Mouse (Mus musculus): ENCODE data around the gene Trappc6b. TPM values are rescaled to one million over a fixed set of nuclear protein-coding genes. Genes with fewer than 3 reads are reported as not detected.

The Trappc6b gene
- 10 to 100 TPM; 64.8 to 67.3 TPM for total RNA-seq (2021)

DNA sequence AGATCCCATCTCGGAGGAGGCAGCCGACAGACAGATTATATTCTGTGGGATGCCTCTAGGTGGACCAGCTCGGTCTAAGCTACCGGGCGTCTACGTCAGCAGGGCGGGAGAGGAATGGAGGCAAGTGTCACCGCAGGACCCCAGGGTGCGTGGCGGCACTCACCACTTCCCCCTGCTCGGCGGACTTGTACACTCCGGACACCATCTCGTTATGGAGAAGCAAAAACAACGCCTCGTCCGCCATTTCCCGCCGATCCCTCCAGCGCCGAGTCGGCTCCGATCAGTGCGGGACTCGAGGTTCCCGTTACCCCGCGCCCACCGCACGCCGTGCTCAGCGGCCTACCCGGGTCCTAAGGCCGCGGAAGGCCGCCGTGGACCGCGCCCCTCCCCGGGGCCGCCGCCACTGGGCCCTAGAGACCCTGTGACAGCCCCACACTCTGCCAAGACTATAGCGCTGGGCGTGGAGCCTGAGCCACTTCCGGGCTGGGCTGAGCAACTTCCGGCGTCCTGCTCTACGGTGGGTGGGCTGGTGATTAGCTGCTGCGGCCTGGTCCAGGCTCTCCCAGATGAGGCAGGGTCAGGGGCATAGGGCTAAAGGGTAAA is at the start of gene Trappc6b:
TSS of gene Trappc6b (minus strand) at position 480 of the 603 bp plus-strand sequence.
- intact Hi-C loops (cut with DNase I): loop anchor here (2.0 kb wide), 1 partner anchor 70 kb away; no protein-coding TSS in a partner anchor
- peak; percentile 75 for DNase-seq (ENCODE audit: low spot score)

DNA sequence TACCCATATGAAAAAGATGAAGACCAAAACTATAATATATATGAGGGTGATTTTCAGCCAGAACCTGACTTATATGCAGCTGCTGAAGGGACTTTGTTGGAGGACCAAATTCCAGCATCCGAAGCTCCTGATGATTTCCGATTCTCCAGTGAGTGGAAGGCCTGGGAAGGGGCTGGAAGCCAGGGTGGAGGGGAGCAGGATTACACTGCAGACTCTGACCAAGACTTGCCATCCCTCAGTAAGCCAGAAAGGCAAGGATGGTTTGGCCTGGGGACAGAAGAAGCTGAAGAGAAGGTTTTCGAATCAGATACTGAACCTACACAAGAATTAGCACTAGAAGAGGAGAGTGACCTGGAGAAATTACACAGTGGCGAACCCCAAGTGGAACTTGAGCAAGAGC is 46.7 kb upstream of the Trappc6b start:
- DNase-seq (ENCODE audit: low spot score): no peak
- intact Hi-C loops (cut with DNase I): no loop called here

DNA sequence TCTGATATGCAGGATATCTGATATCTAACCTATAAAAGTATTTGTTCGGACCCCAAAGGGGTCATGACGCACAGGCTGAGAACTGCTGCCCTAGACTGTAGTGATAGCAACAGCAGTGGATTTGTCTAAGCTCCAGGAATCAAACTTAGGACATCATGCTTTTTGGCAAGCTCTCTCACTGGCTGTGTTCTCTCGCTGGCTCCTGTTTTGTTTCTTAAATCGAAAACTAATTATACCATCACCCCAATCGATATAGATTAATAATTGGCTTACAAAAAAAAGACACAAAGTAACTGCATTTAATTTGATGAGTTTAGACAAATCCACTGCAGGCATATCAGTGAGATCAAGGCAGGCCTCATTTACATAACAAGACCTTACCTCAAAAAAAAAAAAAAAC is 45.2 kb upstream of the Trappc6b start:
- intact Hi-C loops (cut with DNase I): no loop called here
- no peak for DNase-seq (ENCODE audit: low spot score)

DNA sequence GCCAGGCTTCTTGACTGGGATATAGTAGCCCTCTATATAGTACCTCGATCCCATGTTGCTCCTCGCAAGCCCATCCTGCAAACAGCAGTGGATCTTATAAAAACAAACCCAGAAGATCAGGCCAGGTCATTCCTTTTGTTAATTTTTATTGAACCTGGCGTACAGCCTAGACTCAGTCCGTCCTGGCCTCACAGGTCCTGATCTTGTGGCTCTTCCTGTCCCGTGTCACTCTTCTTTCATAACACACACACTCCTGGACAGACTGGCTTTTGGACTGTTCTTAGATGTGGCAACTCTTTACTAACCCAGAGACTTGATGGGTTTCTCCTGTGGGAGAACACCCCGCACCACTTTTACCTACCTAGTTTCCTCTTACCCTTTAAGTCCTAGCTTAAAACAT is 44.6 kb upstream of the Trappc6b start:
- intact Hi-C loops (cut with DNase I): no loop called here
- no peak for DNase-seq (ENCODE audit: low spot score)

DNA sequence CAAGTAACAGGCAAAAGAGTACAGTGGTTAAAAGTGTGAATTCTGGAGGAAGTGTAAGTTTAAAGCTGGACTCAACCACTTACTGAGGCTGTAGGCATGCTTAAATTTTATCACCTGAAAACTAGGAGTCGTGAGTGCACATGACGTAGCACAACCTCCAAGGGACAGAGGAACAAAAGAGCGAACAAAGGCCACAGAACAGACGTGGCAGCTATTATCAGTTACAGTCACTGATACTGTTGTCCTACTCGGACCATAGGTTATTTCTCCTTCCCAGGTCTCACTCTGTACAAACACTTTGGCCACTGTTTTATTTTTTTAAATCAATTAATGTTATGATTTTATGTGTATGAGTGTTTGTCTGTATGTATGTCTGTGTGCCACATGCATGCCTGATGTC is 43.5 kb upstream of the Trappc6b start:
- no peak for DNase-seq (ENCODE audit: low spot score)
- intact Hi-C loops (cut with DNase I): no loop called here

DNA sequence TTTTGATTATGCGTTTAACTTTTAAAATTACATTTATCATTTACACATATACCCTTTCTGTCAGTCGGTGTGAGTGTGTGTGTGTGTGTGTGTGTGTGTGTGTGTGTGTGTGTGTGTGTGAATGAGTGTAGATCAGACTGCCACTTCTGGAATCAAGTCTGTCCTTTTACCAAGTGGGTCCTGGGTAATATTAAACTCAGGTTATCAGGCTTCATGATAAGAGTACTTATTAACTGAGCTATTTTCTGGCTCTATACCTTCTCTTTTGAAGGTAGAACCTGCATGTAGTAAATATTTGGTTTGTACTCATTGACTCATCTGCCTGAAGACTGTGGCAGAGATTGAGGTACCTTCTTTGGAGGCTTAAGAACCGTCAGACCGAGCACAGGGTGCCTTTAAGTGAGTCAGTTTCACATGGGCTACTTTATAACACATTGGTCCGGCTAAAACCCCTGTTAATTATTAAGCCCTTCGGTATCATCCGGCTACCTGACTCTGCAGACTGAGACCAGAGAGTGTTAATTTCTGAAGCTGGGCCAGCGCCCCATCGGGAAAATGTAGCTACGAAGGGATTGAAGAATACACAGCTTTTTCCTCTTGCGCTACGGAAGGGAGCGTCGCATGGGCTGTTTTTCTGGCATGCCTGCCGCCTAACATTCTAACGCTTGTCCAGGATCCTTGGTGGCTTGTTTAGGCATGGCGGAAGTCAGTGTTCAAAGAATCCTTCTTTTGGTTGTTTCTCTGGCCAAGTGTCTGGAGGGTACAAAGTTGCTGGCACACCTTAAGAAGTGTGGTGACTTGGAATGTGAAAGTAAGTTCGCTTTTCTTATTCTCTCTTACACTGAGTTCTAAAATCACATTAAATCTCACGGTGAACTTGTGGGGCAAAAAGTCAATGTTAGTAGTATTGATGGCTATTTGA is 34.1 kb upstream of the Trappc6b start, which contains the start of gene Mia2:
TSS of gene Mia2 (plus strand) at position 696 of the 922 bp plus-strand sequence.
- intact Hi-C loops (cut with DNase I): no loop called here
- DNase-seq (ENCODE audit: low spot score): no peak

DNA sequence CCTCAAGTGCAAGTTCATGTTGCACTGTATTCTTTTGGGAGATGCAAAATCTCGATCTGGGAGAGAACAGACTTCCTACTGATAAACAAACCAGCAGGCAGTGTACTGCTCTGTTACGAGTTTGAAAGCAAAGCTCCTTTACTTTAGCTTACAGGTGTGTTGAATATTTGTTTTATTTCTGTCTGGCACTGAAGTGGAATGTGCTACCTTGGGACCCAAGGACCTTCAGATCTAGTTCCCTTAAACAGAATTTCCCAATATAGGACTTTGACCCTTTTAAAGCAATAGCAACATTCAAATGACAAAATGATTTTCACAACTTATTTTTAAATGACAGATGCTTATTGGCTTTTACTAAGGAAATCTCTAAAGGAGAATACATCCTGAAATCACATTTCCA is 32.3 kb upstream of the Trappc6b start:
- no peak for DNase-seq (ENCODE audit: low spot score)
- intact Hi-C loops (cut with DNase I): no loop called here

DNA sequence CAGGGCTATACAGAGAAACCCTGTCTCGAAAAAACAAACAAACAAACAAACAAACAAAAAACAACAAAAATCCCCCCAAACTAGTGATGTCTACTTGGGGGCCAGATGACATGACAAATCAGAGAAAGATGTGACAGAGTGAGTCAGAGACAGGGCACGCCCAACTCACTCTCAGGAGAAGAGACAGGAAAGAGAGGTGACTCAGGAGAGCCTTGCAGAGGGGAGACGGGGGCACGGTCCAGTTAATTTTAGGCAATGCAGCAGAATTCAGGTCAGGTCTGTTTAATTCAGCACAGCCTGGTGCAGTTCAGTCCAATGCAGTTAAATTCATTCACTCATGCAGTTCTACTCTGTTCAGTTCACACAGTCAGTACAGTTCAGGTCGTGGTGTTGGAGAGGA is 24.9 kb upstream of the Trappc6b start:
- intact Hi-C loops (cut with DNase I): no loop called here
- no peak for DNase-seq (ENCODE audit: low spot score)

DNA sequence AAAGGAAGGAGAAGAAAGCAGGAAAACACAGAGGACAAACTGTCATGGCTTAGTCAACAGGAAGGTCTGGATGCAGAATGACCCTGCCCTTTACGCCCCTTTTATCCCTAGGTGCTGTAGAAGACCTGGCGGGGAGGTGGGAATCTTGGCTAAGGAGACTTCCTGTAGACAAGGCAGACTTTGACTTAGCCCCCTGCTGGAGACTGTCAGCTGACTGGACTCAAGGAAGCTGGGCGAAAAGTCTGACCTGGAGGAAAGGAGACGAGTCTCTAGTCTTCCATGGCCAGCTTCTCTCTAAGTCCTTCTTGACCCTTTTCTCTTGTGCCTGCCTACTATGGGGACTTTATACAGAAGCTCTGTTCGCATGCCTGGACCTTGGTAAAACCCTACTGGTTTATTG is 23.2 kb upstream of the Trappc6b start:
- intact Hi-C loops (cut with DNase I): no loop called here
- no peak for DNase-seq (ENCODE audit: low spot score)

DNA sequence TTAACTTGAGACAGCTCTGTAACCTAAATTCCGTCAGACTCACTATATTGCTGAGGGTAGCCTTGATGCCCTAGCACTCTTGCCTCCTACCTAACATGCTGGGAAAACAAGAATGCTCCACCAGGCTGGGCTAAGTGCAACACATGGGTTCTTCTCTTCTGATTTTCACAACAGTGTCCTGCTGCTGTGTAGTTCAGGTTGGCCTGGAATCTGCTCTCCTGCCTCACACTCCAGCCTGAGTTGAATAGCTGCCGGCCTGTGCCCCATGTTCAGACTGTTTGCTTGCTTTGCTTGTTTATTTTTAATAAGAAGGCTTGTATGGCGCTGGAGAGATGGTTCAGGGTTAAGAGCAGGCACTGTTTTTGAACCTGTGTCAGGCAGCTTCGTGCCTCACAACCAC is 19.2 kb upstream of the Trappc6b start:
- no peak for DNase-seq (ENCODE audit: low spot score)
- intact Hi-C loops (cut with DNase I): no loop called here

DNA sequence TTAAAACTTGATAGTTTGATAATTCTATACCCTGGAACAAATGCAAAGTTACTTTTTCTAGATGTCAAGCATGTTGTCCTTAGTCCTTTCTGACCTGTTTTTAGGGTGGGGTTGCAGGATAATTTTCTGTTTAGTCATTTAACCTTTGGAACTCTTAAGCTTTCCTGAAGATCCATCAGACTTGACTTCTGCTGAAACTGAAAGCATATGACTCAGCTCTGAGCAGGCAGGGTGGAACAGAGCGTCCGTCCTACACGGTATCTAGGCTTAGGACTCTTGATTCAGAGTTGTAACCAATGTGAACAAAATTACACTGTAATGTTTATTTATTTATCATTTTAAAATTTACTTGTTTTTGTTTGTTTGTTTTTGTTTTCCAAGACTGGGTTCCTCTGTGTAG is 16.6 kb upstream of the Trappc6b start:
- DNase-seq (ENCODE audit: low spot score): no peak
- intact Hi-C loops (cut with DNase I): no loop called here

DNA sequence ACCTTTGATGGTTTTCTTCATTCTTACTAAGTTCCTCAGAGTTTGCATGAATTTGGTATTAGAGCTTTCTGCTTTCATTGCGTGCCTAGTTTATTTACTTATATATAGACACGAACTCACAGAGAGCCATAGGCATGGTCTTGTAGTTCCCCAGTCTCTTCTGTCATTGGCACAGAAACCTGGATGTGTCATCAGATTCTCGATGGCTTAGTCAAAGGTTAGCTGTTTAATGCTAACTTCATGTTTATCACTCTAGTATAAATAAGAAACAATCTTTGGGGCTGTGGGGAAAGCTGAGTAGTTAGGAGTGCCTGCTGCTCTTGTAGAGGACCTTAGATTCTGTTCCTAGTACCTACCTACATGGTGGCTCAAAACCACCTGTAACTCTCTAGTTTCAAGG is 15.7 kb upstream of the Trappc6b start:
- DNase-seq (ENCODE audit: low spot score): no peak
- intact Hi-C loops (cut with DNase I): no loop called here

DNA sequence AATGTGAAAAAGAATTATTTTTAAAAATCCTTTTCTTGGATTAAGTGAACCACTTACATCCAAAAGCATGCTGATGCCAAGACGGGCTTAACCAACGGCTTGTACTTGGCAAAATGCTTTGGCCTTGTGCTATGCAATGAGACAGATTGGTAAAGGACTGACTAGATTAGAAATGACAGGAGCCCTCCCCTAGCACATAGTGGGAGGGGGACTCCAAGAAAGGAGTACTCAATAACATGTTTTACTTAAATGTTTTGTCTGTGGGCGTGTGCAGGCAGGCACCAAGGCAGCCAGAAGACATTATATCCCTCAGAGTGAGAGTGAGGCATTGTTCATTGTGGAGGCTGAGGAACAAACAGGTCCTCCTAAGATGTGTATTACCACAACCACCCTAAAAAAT is 12.8 kb upstream of the Trappc6b start:
- intact Hi-C loops (cut with DNase I): no loop called here
- no peak for DNase-seq (ENCODE audit: low spot score)

DNA sequence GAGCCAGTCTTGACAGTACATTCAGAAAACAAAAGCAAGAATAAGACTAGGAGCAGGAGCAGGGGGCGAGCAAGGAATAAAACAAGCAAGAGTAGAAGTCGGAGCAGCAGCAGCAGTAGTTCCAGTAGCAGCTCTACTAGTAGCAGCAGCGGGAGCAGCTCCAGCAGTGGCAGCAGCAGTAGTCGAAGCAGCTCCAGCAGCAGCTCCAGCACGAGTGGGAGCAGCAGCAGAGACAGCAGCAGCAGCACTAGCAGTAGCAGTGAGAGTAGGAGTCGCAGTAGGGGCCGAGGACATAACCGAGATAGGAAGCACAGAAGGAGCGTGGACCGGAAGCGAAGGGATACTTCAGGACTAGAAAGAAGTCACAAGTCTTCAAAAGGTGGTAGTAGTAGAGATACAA is 11.0 kb upstream of the Trappc6b start:
- intact Hi-C loops (cut with DNase I): no loop called here
- DNase-seq (ENCODE audit: low spot score): no peak

DNA sequence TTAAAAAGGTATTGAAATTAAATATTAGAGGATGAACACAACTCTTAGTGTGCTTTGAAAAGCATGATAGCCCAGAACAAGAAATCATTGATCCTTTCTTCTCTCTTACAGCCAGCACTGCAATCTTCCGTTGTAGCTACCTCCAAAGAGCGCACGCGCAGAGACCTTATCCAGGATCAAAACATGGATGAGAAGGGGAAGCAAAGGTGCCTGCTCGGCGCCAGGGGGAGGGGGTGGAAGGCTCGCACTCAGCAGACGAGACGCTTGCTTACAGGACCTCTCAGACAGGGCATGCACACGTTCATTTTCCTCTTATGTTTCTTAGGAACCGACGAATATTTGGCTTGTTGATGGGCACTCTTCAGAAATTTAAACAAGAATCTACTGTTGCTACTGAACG is 7.5 kb upstream of the Trappc6b start:
- DNase-seq (ENCODE audit: low spot score): no peak
- intact Hi-C loops (cut with DNase I): loop anchor here (5.0 kb wide), 1 partner anchor 149 kb away; the partner anchor contains the start of gene Fbxo33

DNA sequence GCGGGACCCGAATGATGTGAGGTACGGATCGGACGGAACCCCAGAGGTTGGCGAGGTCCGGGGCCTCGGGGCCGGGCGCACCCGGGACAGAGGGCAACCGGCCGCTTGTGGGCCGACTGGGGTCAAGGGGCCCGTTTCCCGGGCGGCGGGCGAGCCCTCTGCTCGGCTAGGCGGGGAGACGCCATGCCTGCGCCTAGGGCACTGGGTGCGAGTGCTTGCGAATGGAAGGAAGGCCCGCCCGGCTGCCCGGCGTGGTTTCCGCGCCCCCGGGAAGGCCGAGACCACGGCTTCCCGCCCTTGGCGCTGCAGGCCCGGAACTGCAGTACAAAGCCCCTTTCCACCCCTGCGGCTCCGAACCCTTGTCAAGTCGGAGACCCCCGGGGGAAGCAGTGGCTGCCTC is 5.8 kb upstream of the Trappc6b start:
- DNase-seq (ENCODE audit: low spot score): no peak

DNA sequence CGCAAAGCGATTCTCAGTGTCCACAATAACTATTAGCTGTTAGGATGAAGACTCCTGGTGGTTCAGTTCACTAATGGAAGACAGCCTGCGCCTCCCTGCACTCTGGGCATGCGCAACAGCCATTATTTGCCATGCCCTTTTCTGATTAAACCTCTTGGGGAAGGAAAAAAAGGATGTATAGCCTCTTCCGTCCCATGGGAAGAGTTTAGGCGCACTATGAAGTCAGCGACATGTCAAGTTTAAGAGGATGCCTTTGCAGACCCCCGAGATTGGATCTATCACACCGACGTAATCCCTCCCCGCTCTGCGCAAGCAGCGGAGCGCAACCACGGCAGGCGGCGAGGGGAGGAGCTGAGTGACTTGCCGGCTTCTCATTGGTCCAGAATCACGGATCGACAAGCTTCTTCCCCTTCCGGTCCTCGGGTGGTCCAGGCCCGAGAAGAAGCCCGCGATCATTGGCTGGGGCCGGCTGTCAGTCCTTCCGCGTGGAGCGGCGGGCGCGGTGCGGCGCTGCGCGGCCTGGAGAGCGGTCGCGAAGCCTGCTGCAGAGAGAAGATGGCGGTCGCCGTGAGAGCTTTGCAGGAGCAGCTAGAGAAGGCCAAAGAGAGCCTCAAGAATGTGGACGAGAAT is 5.3 kb upstream of the Trappc6b start, which contains the start of gene Pnn:
TSS of gene Pnn (plus strand) at position 437 of the 630 bp plus-strand sequence.
- DNase-seq (ENCODE audit: low spot score): peak; percentile 97
- intact Hi-C loops (cut with DNase I): loop anchor here (2.0 to 5.0 kb wide), 2 partner anchors 62 to 151 kb away; partner anchors contain the start of gene Fbxo33

More for the DNA sequence above, 5.8 kb upstream of the Trappc6b start:
- intact Hi-C loops (cut with DNase I): loop anchor here (2.0 to 5.0 kb wide), 2 partner anchors 62 to 150 kb away; partner anchors contain the start of gene Fbxo33

DNA sequence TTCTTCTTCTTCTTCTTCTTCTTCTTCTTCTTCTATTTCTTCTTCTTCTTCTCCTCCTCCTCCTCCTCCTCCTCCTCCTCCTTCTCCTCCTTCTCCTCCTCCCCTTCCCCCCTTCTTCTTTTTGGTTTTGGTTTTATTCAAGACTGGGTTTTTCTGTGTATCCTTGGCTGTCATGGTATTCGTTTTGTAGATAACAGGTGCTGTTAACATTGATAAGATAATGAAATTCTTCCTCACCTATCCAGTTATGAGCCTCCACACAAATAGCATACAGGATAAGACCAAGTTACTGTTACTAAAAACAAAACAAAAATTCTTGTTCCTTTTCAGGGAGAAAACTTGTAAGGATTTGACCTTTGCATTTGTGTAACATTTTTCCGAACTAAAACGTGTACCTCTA is 4.5 kb upstream of the Trappc6b start:
- intact Hi-C loops (cut with DNase I): loop anchor here (2.0 to 5.0 kb wide), 2 partner anchors 63 to 152 kb away; partner anchors contain the start of gene Fbxo33
- no peak for DNase-seq (ENCODE audit: low spot score)

DNA sequence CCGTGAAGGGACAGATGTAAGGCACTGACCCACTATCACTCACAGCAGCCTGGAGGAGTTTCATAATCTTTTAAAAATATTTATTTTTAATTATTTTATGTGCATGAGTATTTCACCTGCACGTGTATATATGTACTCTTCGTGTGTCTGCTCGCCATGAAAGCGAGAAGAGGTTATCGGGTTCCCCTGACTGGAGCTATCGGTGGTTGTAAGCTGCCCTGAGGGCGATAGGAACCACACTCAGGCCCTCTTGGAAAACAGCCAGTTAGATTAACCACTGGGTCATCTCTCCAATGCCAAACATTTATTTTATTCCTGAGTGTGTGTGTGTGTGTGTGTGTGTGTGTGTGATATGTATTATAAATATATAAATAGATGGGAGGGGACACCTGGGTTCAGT is 3.6 kb upstream of the Trappc6b start:
- intact Hi-C loops (cut with DNase I): loop anchor here (5.0 kb wide), 1 partner anchor 152 kb away; the partner anchor contains the start of gene Fbxo33
- DNase-seq (ENCODE audit: low spot score): no peak

DNA sequence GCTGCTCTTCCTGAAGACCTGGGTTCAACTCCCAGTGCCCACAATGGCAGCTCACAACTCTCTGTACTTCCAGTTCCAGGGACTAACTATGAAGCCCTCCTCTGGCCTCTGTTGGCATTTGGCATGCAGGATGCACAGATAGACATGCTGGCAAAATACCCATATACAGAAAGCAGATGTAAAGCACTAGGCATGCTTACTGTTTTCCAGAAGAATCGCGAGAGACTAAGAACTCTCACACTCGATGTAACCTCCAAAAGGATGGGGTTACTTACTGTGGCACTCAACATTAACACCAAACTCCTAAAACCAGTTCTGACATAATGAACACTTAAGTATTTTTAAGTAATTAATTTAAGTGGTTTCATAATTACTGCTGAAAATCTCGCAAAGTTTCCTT is 950 bp downstream of the Trappc6b start:
- intact Hi-C loops (cut with DNase I): loop anchor here (2.0 kb wide), 1 partner anchor 70 kb away; no protein-coding TSS in a partner anchor
- no peak for DNase-seq (ENCODE audit: low spot score)
